Mouse (Mus musculus) neutrophil, adult 5-6 weeks (primary cell): ENCODE results near the gene Slc25a42. TPM values are rescaled to one million over a fixed set of nuclear protein-coding genes. Genes with fewer than 3 reads are reported as not detected.

ENCODE experiments used
- ATAC-seq: fragments of 151-379, 151-347 bp; 2 replicates; pipeline ENCODE4 v1.8.0; 2017; ENCODE audit warnings: mild to moderate bottlenecking, moderate TSS enrichment; ENCODE audit not compliant: insufficient number of reproducible peaks, poor library complexity, low FRiP score, severe bottlenecking; ENCODE audit errors: extremely low read depth
- total RNA-seq: library from RNA; stranded (forward); fragments of 200-1000 nt; gene quantifications from 2 replicates; pipeline ENCODE4 v1.2.3, GENCODE M21; 2017

Gene Slc25a42
- total RNA-seq, 1 experiment from 2014 or later = 5.0 TPM

DNA sequence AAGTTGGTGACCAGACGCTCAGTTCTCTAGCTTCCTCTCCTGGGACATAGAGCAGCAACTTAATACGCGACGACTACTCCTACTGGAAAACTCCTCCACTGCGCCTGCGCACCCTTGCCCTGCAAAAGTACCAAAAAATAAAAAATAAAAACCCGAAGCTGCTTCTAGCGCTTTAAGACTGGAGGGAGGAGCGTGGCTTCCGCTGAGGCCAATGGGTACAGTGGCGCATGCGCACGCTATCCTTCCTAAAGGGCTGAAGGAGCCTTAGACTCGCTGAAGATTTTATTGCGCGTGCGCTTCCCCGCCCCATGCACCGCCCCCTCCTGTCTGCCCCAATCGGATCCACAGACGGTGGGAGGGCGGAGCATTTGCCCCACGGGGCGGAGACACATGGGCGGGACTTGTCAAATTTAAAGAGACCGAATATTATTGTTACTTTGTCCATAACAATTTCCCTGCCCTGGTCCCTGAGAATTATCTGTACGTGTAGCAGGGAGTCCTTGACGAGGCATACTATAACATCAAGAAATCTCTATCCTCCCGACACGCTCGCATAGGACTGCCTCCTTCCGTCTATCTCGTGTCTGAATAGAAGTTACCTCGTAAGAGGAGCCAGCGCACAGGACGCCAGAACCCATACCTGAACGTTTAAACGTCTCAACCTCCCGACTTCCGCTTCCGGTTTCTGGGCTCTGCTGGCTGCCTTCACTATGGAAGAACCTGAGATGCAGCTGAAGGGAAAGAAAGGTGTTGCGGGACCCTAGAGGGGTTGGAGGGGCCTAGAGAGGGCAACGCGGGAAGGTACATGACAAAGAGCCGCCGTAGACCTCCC lies 72.9 kb downstream of the Slc25a42 start, which contains the start of the genes Rfxank, Borcs8 and Mef2b:
TSS of gene Rfxank (minus strand) at position 129 of the 832 bp plus-strand sequence.
TSS of gene Borcs8 (plus strand) at position 474 of the 832 bp plus-strand sequence.
TSS of gene Mef2b (plus strand) at position 686 of the 832 bp plus-strand sequence.
- ATAC-seq = peak; percentile 93

DNA sequence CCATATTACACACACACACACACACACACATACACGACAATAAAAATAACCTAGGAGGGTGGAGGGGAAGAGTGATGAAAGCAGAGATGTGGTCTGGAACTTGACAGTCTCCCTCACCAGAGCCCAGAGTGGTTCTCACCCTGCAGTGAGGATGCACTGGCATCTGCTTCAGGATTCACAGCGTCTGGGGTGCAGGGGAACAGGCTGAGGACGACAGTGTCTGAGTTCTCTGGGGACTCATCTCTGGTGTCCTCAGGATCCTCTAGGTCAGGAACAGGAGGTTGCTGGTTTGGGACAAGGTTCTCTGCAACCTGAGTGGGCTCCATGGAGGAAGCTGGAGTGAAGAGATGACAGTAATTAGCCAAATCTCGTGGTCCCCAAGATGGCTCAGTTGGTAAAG lies 74.2 kb downstream of the Slc25a42 start:
- no peak for ATAC-seq

DNA sequence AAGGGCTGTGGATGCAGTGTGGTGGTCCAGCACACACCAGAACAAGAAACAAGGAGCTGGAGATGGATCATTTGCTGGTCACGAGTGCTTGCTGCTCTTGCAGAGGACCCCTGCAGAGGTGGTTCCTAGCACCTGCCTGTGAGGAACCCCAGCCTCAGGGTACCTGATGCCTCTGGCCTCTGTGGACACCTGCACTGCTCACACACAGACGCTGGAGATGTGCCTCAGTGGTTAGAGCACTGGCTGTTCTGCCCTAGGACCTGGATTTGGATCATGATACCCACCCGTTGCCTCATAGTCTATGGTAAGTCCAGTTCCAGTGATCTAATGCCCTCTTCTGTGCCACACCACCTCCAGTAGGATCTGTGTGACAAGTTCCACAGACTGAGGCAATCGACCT lies 75.5 kb downstream of the Slc25a42 start:
- no peak for ATAC-seq

DNA sequence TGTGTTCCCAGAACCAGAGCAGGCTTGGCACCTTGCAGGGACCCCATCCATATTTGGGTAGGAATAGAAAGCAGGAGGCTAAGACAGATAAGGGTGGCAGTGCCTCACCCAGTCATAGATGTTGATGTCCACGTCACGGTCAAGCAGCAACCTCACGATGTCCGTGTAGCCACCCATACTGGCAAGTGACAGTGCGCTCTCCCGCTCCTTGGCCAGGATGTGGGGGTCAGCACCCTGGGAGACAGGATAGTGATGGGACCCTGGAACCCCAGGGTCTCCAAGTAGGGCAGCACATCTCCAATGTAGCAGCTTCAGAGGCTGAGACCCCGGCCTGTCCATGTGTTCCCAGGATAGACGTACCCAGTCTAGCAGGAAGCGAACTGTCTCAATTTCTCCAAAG lies 77.2 kb downstream of the Slc25a42 start:
- no peak for ATAC-seq

Other genes starting within 250 kb of the Slc25a42 start
- 52.6 and 64.2 TPM in 2 replicates for gene Gatad2a, start 215.9 kb downstream of the Slc25a42 start, total RNA-seq
- gene Mau2, start 169.6 kb downstream of the Slc25a42 start, total RNA-seq = 104 and 111 TPM in 2 replicates
- 46.8 and 51.9 TPM in 2 replicates for gene Sugp1, start 169.5 kb downstream of the Slc25a42 start, total RNA-seq
- 0.74 and 0.93 TPM in 2 replicates for gene Tm6sf2, start 139.4 kb downstream of the Slc25a42 start, total RNA-seq
- gene Hapln4, start 128.8 kb downstream of the Slc25a42 start, total RNA-seq = not detected in 2 replicates
- gene Ncan, start 91.4 kb downstream of the Slc25a42 start, total RNA-seq = not detected in 2 replicates
- 4.7 and 5.2 TPM in 2 replicates for gene Nr2c2ap, start 81.0 kb downstream of the Slc25a42 start, total RNA-seq
- gene Rfxank, start 73.2 kb downstream of the Slc25a42 start, total RNA-seq = 17.1 and 18.7 TPM in 2 replicates
- 55.7 and 63.4 TPM in 2 replicates for gene Borcs8, start 72.8 kb downstream of the Slc25a42 start, total RNA-seq
- 0.70 and 0.86 TPM in 2 replicates for gene Mef2b, start 72.6 kb downstream of the Slc25a42 start, total RNA-seq
- 6.8 and 15.2 TPM in 2 replicates for gene Tmem161a, start 39.9 kb downstream of the Slc25a42 start, total RNA-seq
- 39.7 and 43.2 TPM in 2 replicates for gene Sugp2, start 21.9 kb upstream of the Slc25a42 start, total RNA-seq
- 5.8 and 6.9 TPM in 2 replicates for gene Armc6, start 22.2 kb upstream of the Slc25a42 start, total RNA-seq
- 4.4 and 6.3 TPM in 2 replicates for gene Homer3, start 70.5 kb upstream of the Slc25a42 start, total RNA-seq
- gene Ddx49, start 90.2 kb upstream of the Slc25a42 start, total RNA-seq = 50.1 and 57.6 TPM in 2 replicates
- 67.8 and 67.9 TPM in 2 replicates for gene Cope, start 90.2 kb upstream of the Slc25a42 start, total RNA-seq
- gene Cers1, start 103.5 kb upstream of the Slc25a42 start, total RNA-seq = not detected in 2 replicates
- gene Gdf1, start 117.5 kb upstream of the Slc25a42 start, total RNA-seq = not detected in 2 replicates
- 34.0 and 36.8 TPM in 2 replicates for gene Upf1, start 141.0 kb upstream of the Slc25a42 start, total RNA-seq
- 1.0 TPM in 1 of 2 replicates, not detected in the other for gene Comp, start 161.3 kb upstream of the Slc25a42 start, total RNA-seq
- gene Crtc1, start 227.3 kb upstream of the Slc25a42 start, total RNA-seq = 5.2 and 8.4 TPM in 2 replicates